8 mouse cellular contexts compared by ENCODE assay signal in the genomic region with DNA sequence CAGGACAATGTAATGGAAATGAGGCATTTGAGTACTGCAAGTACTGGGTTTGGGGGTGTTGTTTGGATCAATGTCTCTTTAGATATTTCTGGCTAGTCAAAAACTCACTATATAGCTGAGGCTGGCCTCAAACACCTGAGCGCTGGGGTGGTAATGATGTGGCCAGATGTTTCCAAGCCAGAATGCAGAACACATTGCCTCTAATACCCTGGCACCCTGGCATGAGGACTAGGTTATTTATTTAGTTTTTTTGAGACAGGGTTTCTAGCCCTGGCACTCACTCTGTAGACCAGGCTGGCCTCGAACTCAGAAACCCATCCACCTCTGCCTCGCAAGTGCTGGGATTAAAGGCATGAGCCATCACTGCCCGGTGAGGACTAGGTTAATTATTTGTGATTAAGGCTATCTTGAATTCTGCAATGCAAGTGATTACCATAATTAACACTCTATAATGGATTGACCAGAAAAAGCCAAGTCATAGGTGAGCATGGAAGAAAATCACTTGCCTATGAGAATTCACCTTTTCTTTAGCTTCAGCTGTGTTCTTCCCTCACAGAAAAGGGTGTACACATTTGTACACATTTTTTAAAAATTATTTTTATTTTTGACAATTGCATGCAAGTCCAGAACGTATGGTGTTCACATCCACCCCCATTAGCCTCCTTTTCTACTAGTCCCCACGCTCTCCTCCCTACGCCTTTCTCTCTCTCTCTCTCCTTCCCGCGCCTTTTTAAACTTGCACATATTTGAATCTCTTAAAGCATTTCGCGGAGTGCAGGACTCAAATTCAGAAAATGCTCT. TPM values are rescaled to one million over a fixed set of nuclear protein-coding genes. Genes with fewer than 3 reads are reported as not detected.
DNase-seq lines count a peak whose midpoint lies in the region; ATAC-seq lines count a peak whose summit lies in the region.

No protein-coding gene starts in this region.

- H3K4me3 ChIP-seq in kidney, embryonic 15.5 days (replicated peaks) = peak overlapping the region; percentile 92
- peak overlapping the region; percentile 88 for H3K4me3 ChIP-seq in embryonic facial prominence, embryonic 10.5 days
- peak overlapping the region; percentile 99 for H3K4me3 ChIP-seq in intestine, embryonic 14.5 days (ENCODE audit: low read depth, low read length)
- peak overlapping the region; percentile 78 for H3K4me3 ChIP-seq in neural tube, embryonic 12.5 days

- H3K27ac ChIP-seq in kidney, embryonic 15.5 days = peak overlapping the region; percentile 99
- peak overlapping the region; percentile 97 for H3K27ac ChIP-seq in embryonic facial prominence, embryonic 10.5 days (replicated peaks)
- H3K27ac ChIP-seq in intestine, embryonic 14.5 days (ENCODE audit: low read depth) = peak overlapping the region; percentile 96; the same call in 1 of the 2 replicates
- no peak overlapping the region for H3K27ac ChIP-seq in neural tube, embryonic 12.5 days

- DNase-seq in kidney, postnatal 36 days = no peak
- DNase-seq in embryonic facial prominence, embryonic 10.5 days (ENCODE audit: low spot score) = no peak
- no peak for DNase-seq in intestine, embryonic 14.5 days (ENCODE audit: low spot score)
- DNase-seq in cerebellum, postnatal 25 days = no peak
- no peak for DNase-seq in ovary, postnatal 36 days (ENCODE audit: low spot score)
- no peak for DNase-seq in layer of hippocampus, adult 18-20 months (ENCODE audit: low spot score in 2 of 2)

- 0 out of 2 replicates have a peak, but pooled peaks cover 4% of the 10 kb centered on the region for H3K36me3 ChIP-seq in kidney, embryonic 15.5 days
- H3K36me3 ChIP-seq in embryonic facial prominence, embryonic 10.5 days (replicated peaks) = no peaks in the 10 kb centered on the region; the same call in 1 of the 2 replicates
- no peaks in the 10 kb centered on the region for H3K36me3 ChIP-seq in intestine, embryonic 14.5 days (ENCODE audit: control insufficient read depth, insufficient read depth, low read length)
- H3K36me3 ChIP-seq in neural tube, embryonic 12.5 days = no peaks in the 10 kb centered on the region

- no peaks in the 10 kb centered on the region for H3K27me3 ChIP-seq in kidney, embryonic 15.5 days
- H3K27me3 ChIP-seq in embryonic facial prominence, embryonic 10.5 days (replicated peaks; ENCODE audit: low read depth, poor library complexity, severe bottlenecking) = no peaks in the 10 kb centered on the region
- H3K27me3 ChIP-seq in intestine, embryonic 14.5 days (replicated peaks; ENCODE audit: control insufficient read depth, insufficient read depth, low read length) = no peaks in the 10 kb centered on the region
- H3K27me3 ChIP-seq in neural tube, embryonic 12.5 days (replicated peaks) = no peaks in the 10 kb centered on the region

- WGBS in kidney, embryonic 15.5 days = 30% methylated on average over 11 of the region's 11 CpGs
- 29% methylated on average over 11 of the region's 11 CpGs for WGBS in embryonic facial prominence, embryonic 10.5 days
- 27% methylated on average over 11 of the region's 11 CpGs for WGBS in intestine, embryonic 14.5 days
- 31% methylated on average over 11 of the region's 11 CpGs for WGBS in neural tube, embryonic 12.5 days

- no peaks in the 10 kb centered on the region for H3K9me3 ChIP-seq in kidney, embryonic 15.5 days (replicated peaks)
- H3K9me3 ChIP-seq in embryonic facial prominence, embryonic 10.5 days = no peaks in the 10 kb centered on the region
- no peaks in the 10 kb centered on the region for H3K9me3 ChIP-seq in intestine, embryonic 14.5 days (ENCODE audit: control insufficient read depth, low read length)
- H3K9me3 ChIP-seq in neural tube, embryonic 12.5 days = no peaks in the 10 kb centered on the region

- peak; percentile 15 for ATAC-seq in kidney, embryonic 15.5 days (replicated peaks; ENCODE audit: low FRiP score)
- peak; percentile 20 for ATAC-seq in intestine, embryonic 14.5 days (replicated peaks; ENCODE audit: low FRiP score, low TSS enrichment, low read depth)
- peak; percentile 42 for ATAC-seq in neural tube, embryonic 12.5 days (ENCODE audit: low FRiP score, low read depth)

- peak overlapping the region; percentile 89 for H3K9ac ChIP-seq in kidney, embryonic 15.5 days
- H3K9ac ChIP-seq in intestine, embryonic 14.5 days (ENCODE audit: low read length) = peak overlapping the region; percentile 86
- H3K9ac ChIP-seq in neural tube, embryonic 12.5 days = peak overlapping the region; percentile 80

- H3K4me1 ChIP-seq in kidney, embryonic 15.5 days = peaks cover 22% of the 10 kb centered on the region
- H3K4me1 ChIP-seq in embryonic facial prominence, embryonic 10.5 days = peaks cover 9% of the 10 kb centered on the region
- H3K4me1 ChIP-seq in intestine, embryonic 14.5 days (replicated peaks; ENCODE audit: control insufficient read depth, insufficient read depth, low read length) = peaks cover 15% of the 10 kb centered on the region
- peaks cover 13% of the 10 kb centered on the region for H3K4me1 ChIP-seq in neural tube, embryonic 12.5 days

- peak overlapping the region; percentile 74 for H3K4me2 ChIP-seq in kidney, embryonic 15.5 days
- peak overlapping the region; percentile 53 for H3K4me2 ChIP-seq in intestine, embryonic 14.5 days (ENCODE audit: low read length)
- peak overlapping the region; percentile 69 for H3K4me2 ChIP-seq in neural tube, embryonic 12.5 days (replicated peaks)

RNA-seq across cellular contexts. Expression of gene Zfp212, which starts 0.4 kb away (rescaled TPM):
- 19.3 and 20.6 TPM in 2 replicates for polyA plus RNA-seq in kidney, embryonic 15.5 days (2015; fragmentation: Nextera tagmentation; extraction: Ambion mirVana)
- 21.6 and 23.6 TPM in 2 replicates for polyA plus RNA-seq in embryonic facial prominence, embryonic 10.5 days (2016; fragmentation: Nextera tagmentation; extraction: Ambion mirVana)
- polyA plus RNA-seq in intestine, embryonic 14.5 days (2014; fragmentation: Nextera tagmentation; extraction: Ambion mirVana) = 13.4 and 15.9 TPM in 2 replicates
- 16.8 and 19.6 TPM in 2 replicates for polyA plus RNA-seq in neural tube, embryonic 12.5 days (2016; fragmentation: Nextera tagmentation; extraction: Ambion mirVana)
- 10 to 100 TPM; 19.7 to 20.2 TPM for total RNA-seq in layer of hippocampus, adult 18-20 months (2021)

RNA-seq across cellular contexts. Expression of gene Zfp956, which starts 33.3 kb away (rescaled TPM):
- 9.0 and 10.7 TPM in 2 replicates for polyA plus RNA-seq in kidney, embryonic 15.5 days (2015; fragmentation: Nextera tagmentation; extraction: Ambion mirVana)
- 7.5 and 9.2 TPM in 2 replicates for polyA plus RNA-seq in embryonic facial prominence, embryonic 10.5 days (2016; fragmentation: Nextera tagmentation; extraction: Ambion mirVana)
- 9.7 and 11.1 TPM in 2 replicates for polyA plus RNA-seq in intestine, embryonic 14.5 days (2014; fragmentation: Nextera tagmentation; extraction: Ambion mirVana)
- polyA plus RNA-seq in neural tube, embryonic 12.5 days (2016; fragmentation: Nextera tagmentation; extraction: Ambion mirVana) = 11.0 and 11.2 TPM in 2 replicates
- total RNA-seq in layer of hippocampus, adult 18-20 months (2021) = 10 to 100 TPM; 22.2 to 25.7 TPM

RNA-seq across cellular contexts. Expression of gene Zfp282, which starts 42.8 kb away (rescaled TPM):
- 16.3 and 18.0 TPM in 2 replicates for polyA plus RNA-seq in kidney, embryonic 15.5 days (2015; fragmentation: Nextera tagmentation; extraction: Ambion mirVana)
- 17.9 and 18.5 TPM in 2 replicates for polyA plus RNA-seq in embryonic facial prominence, embryonic 10.5 days (2016; fragmentation: Nextera tagmentation; extraction: Ambion mirVana)
- polyA plus RNA-seq in intestine, embryonic 14.5 days (2014; fragmentation: Nextera tagmentation; extraction: Ambion mirVana) = 10.3 and 11.1 TPM in 2 replicates
- polyA plus RNA-seq in neural tube, embryonic 12.5 days (2016; fragmentation: Nextera tagmentation; extraction: Ambion mirVana) = 26.8 and 27.0 TPM in 2 replicates
- total RNA-seq in layer of hippocampus, adult 18-20 months (2021) = 10 to 100 TPM; 11.9 to 12.2 TPM
